Mouse (Mus musculus): Measurements from ENCODE around the gene Vezf1.
A peak's percentile ranks its signal among the peaks of the same experiment; 100 is the strongest.

The Vezf1 gene

GRCm38 (mm10) chr11:88126306-88126793, 58.3 kb downstream of the Vezf1 start:
- no peak for DNase-seq

- DNase-seq, result no peak
Observed at GRCm38 (mm10) chr11:88128461-88128860, 60.4 kb downstream of the Vezf1 start.

GRCm38 (mm10) chr11:88129281-88129680, 61.2 kb downstream of the Vezf1 start:
- DNase-seq, result no peak

GRCm38 (mm10) chr11:88129935-88130334, 61.9 kb downstream of the Vezf1 start:
- no peak for DNase-seq

- DNase-seq, result peak in 1 of 2 experiments; percentile 29
Observed at GRCm38 (mm10) chr11:88131847-88132246, 63.8 kb downstream of the Vezf1 start.

Data from spleen, adult 18-20 months (tissue).